Mouse (Mus musculus) cerebellum, adult 2 months (tissue): ENCODE data around the gene Twsg1. TPM values are rescaled to one million over a fixed set of nuclear protein-coding genes. Genes with fewer than 3 reads are reported as not detected.

Source experiments
- DNase-seq, 2 experiments: peaks; one replicate each; pipeline ENCODE4 v3.0.0; 2021
- H3K27ac ChIP-seq: fragments of 200-500 bp; 2 replicates; pipeline ENCODE4 v1.5.1; 2012; ENCODE audit warnings: low read length, control low read depth, inconsistent platforms; ENCODE audit not compliant: insufficient read depth
- H3K27me3 ChIP-seq: fragments of 200-500 bp; 2 replicates; pipeline ENCODE4 v1.6.1; 2012; ENCODE audit warnings: inconsistent platforms, mild to moderate bottlenecking, low read length, moderate library complexity; ENCODE audit not compliant: control insufficient read depth, insufficient read depth
- H3K4me1 ChIP-seq: fragments of 200-500 bp; 2 replicates; pipeline ENCODE4 v1.6.1; 2011; ENCODE audit warnings: low read length; ENCODE audit not compliant: control insufficient read depth, insufficient read depth
- H3K4me3 ChIP-seq: fragments of 200-500 bp; replicated peaks from 2 replicates; pipeline ENCODE3; 2011; ENCODE audit warnings: mild to moderate bottlenecking, low read depth, low read length, control low read depth; ENCODE audit not compliant: insufficient read depth
- CTCF ChIP-seq: fragments of 200-500 bp; IDR thresholded peaks from 2 replicates; pipeline ENCODE4 v1.5.1; 2011; ENCODE audit warnings: low read depth, mild to moderate bottlenecking, control low read depth, low read length, moderate library complexity, borderline replicate concordance; ENCODE audit not compliant: insufficient read depth
- POLR2A ChIP-seq: fragments of 200-500 bp; IDR thresholded peaks from 2 replicates; pipeline ENCODE4 v1.6.1; 2011; ENCODE audit warnings: low read length, control low read depth, borderline replicate concordance; ENCODE audit not compliant: insufficient read depth
- WGBS: fragments of 180-500 bp; shearing (Covaris S2); methylation state at CpG from one replicate; pipeline ENCODE4 v1.1.7; 2018; 5-methylcytosine and 5-hydroxymethylcytosine counted together
- polyA plus RNA-seq: library from polyadenylated mRNA; depleted of rRNA; stranded (reverse); fragments of >200 nt; gene quantifications from 2 replicates; pipeline ENCODE4 v1.2.3, GENCODE M21; 2012

Gene Twsg1
- polyA plus RNA-seq, 1 experiment: 30.3 TPM

DNA sequence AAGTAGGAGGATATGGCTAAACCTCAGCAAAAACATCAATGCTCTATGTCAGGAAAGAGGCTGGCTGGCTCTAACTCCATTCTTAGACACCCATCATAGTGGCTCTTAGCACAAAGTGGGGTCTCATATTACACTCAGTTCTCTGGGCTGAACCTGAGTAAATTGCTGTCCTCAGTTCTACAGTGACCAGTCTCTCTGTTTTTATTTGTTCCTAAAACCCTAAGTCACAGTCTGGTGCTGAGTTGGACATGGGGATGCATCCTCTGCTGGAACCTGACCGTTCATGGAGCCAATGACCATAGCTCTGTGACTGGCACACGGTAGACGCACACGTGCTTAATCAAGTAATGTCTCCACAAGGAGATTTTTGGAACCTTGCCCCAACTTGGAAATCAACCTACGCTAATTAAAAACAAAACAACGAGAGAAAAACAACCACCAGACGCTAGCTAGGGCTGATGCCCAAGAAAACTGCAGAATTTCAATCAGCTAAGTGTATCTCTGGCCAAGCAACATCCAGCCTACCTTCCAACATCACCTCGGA is 6.8 kb upstream of the Twsg1 start:
- Histone ChIP-seq H3K27ac (no peak overlapping the region), H3K4me3 (no peak overlapping the region), H3K27me3 (no peaks in the 10 kb centered on the region), H3K4me1 (peaks cover 17% of the 10 kb centered on the region)
- 7% methylated on average over 8 of the region's 8 CpGs for WGBS
- no peak for TF ChIP-seq CTCF
- no peak for TF ChIP-seq POLR2A
- peak in 1 of 2 experiments; percentile 52 for DNase-seq

DNA sequence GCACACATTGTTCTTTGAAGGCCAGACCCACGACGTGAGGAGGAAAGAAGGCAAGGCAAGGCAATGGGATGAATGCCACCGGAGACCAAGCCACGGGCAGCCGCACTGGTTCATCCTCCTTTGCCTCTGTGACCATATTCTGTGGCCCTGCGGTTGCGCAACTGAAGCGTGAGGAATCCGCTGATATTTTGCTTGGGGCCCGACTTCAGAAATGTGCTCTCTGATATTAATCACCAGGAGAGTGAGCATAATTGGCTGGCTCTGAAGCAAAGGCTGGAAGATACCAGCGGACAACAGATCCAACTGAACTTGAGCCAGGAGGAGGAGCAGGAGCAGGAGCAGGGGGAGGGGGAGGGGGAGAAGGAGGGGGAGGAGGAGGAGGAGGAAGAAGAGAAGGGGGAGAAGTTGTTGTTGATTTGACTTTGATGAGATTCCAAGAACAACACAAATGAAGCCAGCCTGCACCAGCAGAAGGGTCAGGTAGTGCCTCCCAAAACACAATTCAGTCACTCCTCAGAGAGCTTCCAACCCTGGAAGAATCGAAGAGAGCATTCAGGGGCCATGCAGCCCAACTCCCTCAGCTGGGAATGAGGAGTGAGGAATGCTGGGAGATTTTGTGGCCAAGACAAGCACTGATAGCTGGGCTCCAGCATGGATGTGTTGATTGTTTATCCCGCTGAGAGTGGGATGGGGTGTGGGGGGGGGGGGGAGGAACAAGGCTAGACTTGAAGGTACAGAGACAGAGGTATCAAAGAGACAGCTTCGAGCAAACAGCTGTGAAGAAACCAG is 6.2 kb upstream of the Twsg1 start:
- Histone ChIP-seq H3K27me3 (no peaks in the 10 kb centered on the region), H3K4me3 (no peak overlapping the region), H3K4me1 (peaks cover 17% of the 10 kb centered on the region), H3K27ac (peak overlapping the region; percentile 9; the same call in 1 of the 2 replicates)
- TF ChIP-seq POLR2A (no peak), CTCF (no peak)
- peak; percentile 52 to 70 for DNase-seq
- 17% methylated on average over 14 of the region's 14 CpGs for WGBS

DNA sequence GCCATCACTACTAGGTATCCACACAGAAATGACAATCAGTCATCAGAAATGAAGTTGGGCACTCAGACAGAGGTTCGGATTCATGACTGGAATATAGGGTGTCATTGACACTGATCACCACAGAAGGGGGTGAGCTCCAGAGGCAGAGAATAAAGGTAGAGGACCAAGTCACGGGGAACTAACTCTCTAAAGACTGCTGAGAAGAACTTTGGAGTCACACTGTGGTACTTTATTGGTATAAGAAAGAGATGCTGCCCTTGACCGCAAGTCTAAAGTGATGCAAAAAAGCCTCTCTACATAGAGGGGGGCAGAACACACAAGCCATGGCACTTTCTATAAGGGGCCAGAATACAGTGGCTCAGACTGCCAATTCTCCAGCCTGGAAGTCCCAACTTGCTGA is 5.1 kb upstream of the Twsg1 start:
- Histone ChIP-seq H3K27me3 (no peaks in the 10 kb centered on the region), H3K27ac (no peak overlapping the region), H3K4me3 (no peak overlapping the region), H3K4me1 (peaks cover 17% of the 10 kb centered on the region)
- no peak for DNase-seq
- 90% methylated on average over 3 of the region's 3 CpGs for WGBS
- no peak for TF ChIP-seq POLR2A
- TF ChIP-seq CTCF: no peak

DNA sequence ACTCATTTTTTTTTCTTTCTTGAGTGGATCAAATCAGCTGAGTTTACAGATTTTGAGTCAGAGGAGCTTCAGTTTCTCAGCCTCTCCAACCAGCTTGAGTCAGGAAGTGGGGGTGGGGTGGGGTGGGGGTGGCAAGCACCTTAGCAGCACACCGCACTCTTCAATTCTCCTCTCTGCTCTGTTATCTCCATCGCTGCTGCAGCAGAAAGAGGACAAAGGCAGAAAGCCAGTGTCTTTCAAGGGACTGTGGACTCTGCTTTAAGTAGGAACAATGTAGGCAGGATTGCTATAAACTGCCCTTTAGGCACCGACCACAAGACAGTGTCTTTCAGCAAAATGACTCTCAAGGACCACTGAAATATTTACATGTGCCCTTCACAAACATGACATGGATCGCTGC is 2.9 kb upstream of the Twsg1 start:
- Histone ChIP-seq H3K4me3 (no peak overlapping the region), H3K27me3 (no peaks in the 10 kb centered on the region), H3K4me1 (peaks cover 18% of the 10 kb centered on the region), H3K27ac (no peak overlapping the region)
- 72% methylated on average over 4 of the region's 4 CpGs for WGBS
- no peak for DNase-seq
- no peak for TF ChIP-seq POLR2A
- TF ChIP-seq CTCF: no peak

DNA sequence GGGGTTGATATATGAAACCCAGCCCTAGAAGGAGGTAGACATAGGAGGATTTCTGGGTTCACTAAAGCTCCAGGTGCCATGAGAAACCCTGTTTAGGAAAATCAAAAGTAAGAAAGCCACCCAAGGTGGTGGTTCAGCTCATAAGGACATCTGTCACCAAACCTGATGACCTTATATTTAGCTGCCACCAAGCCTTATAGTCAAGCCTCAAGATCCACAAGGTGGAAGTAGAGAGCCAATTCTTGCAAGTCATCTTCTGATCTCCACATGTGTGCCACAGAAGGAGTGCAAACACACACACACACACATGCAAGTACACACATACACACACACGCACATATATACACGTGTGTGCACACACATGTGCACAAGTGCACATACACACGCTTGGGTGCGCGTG is 1.1 kb upstream of the Twsg1 start:
- Histone ChIP-seq H3K27ac (no peak overlapping the region), H3K27me3 (no peaks in the 10 kb centered on the region), H3K4me1 (peaks cover 8% of the 10 kb centered on the region; the same call in 1 of the 2 replicates), H3K4me3 (no peak overlapping the region)
- TF ChIP-seq POLR2A (no peak), CTCF (no peak)
- 81% methylated on average over 5 of the region's 5 CpGs for WGBS
- no peak for DNase-seq

DNA sequence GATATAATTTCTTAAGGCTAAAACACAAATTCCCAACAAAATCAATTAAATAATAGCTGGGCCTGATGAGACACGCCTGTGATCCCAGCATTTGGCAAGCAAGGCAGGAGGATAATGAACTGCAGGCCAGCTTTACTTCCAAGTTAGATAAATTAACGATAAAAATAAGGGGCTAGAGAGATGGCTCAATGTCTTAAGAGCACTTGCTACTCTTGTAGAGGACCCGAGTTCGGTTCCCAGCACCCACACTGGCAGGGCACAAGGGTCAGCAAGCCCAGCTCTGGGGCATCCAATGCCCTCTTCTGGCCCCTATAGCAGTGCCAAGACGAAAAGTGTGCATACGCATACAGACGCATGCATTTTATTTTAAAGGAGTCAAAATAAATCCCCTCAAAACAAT is 843 bp downstream of the Twsg1 start:
- Histone ChIP-seq H3K27me3 (no peaks in the 10 kb centered on the region), H3K4me1 (peaks cover 4% of the 10 kb centered on the region; the same call in 1 of the 2 replicates), H3K27ac (peak overlapping the region; percentile 83), H3K4me3 (peak overlapping the region; percentile 64)
- no peak for TF ChIP-seq CTCF
- no peak for TF ChIP-seq POLR2A
- 7% methylated on average over 7 of the region's 7 CpGs for WGBS
- DNase-seq: no peak

DNA sequence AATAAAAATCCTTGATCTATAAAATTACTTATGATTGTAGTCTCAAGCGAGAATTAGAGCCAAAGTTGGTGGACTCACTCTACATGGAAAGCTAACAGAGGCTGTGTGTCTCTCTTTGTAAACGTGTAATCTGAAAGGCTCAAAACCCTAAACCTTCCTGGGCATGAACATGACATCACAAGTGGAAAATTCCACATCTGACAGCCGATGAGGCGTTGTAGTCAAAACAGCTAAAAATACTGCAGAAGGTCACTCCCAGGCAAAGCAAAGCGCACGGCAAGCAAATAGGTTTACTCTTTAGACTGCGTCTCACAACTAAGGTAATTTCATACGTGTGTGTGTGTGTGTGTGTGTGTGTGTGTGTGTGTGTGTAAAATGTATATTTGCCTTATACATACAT is 3.7 kb downstream of the Twsg1 start:
- Histone ChIP-seq H3K27ac (no peak overlapping the region), H3K27me3 (no peaks in the 10 kb centered on the region), H3K4me3 (no peak overlapping the region), H3K4me1 (peaks cover 7% of the 10 kb centered on the region)
- whole genome bisulfite sequencing: 37% methylated on average over 8 of the region's 8 CpGs
- no peak for TF ChIP-seq CTCF
- peak; percentile 19; the same call in 1 of the 2 replicates for TF ChIP-seq POLR2A
- DNase-seq: peak; percentile 56 to 74

GRCm38 (mm10) chr17:65945420-65945819 is 5.6 kb downstream of the Twsg1 start:
- Histone ChIP-seq H3K4me1 (peaks cover 11% of the 10 kb centered on the region), H3K27ac (no peak overlapping the region), H3K27me3 (no peaks in the 10 kb centered on the region), H3K4me3 (no peak overlapping the region)
- DNase-seq: no peak
- WGBS: 91% methylated on average over 2 of the region's 2 CpGs
- no peak for TF ChIP-seq CTCF
- TF ChIP-seq POLR2A: no peak
